Mouse (Mus musculus) spleen, postnatal 10 days (tissue): ENCODE data around the gene Olfr1502.
"Not testable (repeated sequence)": the region's sequence is repeated elsewhere in the genome, so short reads cannot be mapped to it uniquely, and the experiment has no call there.

ENCODE experiments used
- DNase-seq, 2 experiments: peaks; one replicate each; pipeline ENCODE4 v3.0.0; 2021 to 2022; ENCODE audit warnings: low spot score in 2 of 2

The Olfr1502 gene

GRCm38 (mm10) chr19:13861495-13861894 lies at the start of gene Olfr1502:
TSS of gene Olfr1502 (plus strand) at chr19:13861795.
- DNase-seq: no peak

- no peak for DNase-seq
These were observed 48.8 kb upstream of the Olfr1502 start for GRCm38 (mm10) chr19:13812823-13813222.

GRCm38 (mm10) chr19:13818827-13819226 lies 42.8 kb upstream of the Olfr1502 start:
- DNase-seq: no peak

DNA sequence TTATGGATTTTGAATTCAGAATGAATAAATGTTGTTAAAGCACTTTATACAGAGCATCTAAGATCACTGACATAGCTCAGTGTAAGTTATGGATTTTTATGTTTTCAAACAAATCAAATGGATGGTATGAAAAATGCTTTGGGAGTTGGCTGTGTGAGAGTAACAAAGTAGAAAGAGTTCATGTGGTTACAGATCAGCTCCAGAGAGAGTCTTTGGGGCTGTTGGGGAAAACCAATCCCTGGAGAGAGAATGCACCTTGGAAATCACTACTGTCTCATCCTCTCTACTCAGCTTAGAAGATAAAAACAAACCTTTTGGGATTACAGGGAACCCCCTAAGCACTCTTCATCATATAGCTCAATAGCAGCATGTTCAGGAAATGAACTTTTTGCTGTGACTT lies 42.2 kb upstream of the Olfr1502 start, which contains the start of gene Olfr1499:
Gene Olfr1499 (minus strand): TSS at position 101 of the 400 bp plus-strand sequence.
- no peak for DNase-seq

DNA sequence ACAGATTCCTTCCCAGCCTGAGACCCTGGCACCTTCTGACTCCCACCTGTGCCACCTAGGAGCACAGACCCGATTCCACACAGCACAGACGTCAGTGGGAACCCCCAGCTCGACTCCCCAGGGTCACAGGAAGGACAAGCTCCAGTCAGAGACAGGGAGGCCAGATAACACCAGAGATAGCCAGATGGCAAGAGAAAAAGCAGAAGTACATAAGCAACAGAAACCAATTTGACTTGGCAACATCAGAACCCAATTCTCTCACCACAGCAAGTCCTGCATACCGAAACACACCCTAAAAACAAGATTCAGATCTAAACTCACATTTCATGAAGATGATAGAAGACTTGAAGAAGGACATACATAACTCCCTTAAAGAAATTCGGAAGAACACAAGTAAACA lies 40.7 kb upstream of the Olfr1502 start:
- DNase-seq: no peak

GRCm38 (mm10) chr19:13828447-13828846 lies 33.1 kb upstream of the Olfr1502 start:
- no peak for DNase-seq

DNA sequence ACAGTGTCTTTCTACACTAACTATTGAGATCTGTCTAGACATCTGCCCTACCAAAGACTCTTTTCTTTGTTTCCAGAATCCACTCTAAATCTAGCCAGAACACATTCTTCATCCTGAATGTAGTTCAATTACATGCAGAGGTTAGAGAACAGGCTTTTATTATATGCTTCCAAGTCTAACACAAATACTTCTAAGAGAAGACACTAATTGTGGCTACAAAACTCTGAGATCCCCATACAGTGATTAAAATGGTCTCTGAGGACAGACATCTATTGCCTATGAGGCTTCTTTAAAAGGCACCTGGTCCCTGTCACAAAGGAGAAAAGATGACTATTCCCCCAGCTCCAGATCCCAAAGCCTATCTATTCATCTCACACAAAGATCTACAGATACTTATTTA lies 31.2 kb upstream of the Olfr1502 start, which contains the start of gene Olfr1500:
Gene Olfr1500 (minus strand): TSS at position 101 of the 400 bp plus-strand sequence.
- DNase-seq: no peak

DNA sequence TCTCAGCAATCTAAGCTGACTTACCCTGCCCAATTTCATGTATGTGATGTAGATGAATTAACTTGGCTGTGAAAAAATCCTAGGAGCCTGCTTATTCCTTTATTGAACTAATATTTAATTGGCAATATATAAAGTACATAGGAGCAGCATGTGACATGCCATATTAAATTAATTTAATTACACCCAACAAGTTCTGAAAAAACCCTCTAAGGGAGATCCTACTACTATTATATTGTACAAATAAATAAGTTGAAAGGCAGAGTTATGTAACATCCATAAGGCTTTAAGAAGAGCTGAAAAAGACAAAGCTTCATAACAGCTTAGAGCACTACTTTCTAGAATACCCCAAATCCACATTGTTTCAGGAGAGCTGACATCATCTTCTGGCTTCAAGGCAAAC lies 11.0 kb upstream of the Olfr1502 start, which contains the start of gene Olfr1501:
Gene Olfr1501 (minus strand): TSS at position 101 of the 400 bp plus-strand sequence.
- not testable (repeated sequence) for DNase-seq

- no peak for DNase-seq
These were observed 36.2 kb downstream of the Olfr1502 start, which contains the start of gene Olfr1504 for GRCm38 (mm10) chr19:13897828-13898227. TSS of gene Olfr1504 (minus strand) at chr19:13897928.
